Mouse (Mus musculus): Measurements from ENCODE around the gene Btbd16. TPM values are rescaled to one million over a fixed set of nuclear protein-coding genes. Genes with fewer than 3 reads are reported as not detected.

Btbd16 gene
- total RNA-seq, 2 experiments from 2014 or later = 0.18 TPM; not detected in 1

DNA sequence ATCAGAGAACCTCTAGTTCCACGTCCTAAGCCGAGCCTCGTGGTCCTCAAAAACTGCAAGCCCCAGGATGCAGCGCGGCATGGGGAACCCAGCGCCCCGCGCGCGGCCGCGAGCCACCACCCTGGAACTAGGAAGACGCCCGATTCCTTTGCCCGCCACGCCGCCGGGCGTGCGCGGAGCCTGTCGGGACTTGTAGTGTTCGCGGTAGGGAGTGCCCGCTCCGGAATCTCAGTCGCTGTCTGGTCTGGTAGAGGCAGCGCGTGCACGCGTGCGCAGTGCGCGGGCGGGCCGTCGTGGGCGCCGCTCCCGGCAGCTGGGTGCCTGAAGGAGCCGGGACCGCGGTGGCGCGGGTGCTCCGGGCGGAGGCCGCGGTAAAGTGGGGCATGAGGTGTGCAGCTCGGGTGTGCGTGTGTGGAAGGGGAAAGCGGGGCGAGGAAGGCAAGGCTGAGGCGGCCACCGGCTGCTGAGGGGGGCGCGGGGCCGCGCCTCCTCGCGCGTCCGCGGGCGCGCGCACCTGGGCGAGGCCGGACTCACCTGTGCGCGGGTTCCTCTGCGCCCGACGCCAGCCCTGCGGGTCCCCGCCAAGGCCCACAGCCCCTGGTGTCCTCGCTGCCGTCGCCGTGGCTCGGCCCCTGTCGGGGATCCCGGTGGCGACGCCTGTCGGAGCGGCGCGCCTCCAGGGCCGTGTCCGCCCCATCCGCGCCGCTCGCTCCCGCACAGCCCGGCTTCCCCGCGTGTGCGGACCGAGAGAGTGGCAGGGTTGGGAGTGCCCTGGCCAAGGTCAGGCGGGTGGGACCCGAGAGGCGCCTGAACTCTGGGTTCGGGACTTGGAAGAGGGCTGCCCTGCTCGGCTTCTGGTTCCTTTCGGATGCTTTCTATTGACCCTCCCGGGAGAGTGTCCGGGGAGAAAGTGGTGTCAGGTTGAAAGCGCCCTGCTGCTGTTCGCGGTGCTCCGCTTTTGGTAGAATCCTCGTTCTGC is 92.0 kb downstream of the Btbd16 start, which contains the start of gene Plekha1:
Plekha1 (plus strand) TSS at position 144 of the 979 bp plus-strand sequence.
- peak; percentile 97 for DNase-seq

DNA sequence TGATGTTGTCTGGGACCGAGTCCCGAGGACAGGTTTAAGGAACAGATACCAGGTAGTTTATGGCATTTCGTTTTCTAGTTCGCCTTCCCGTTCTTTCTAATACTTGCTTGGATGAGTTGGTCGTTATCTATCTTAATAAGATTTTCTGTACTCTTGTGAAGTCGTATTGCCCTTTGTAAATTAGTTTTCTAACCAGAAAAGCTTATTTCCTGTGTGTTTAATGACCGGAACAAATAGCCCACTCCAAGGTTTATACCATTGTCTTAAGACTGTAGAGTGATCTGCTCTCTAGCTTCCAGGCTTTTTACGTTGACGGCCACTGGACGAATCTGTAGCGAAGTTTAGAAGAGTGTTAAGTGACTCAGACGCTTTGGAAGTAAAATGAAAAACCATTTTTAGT is 92.8 kb downstream of the Btbd16 start:
- DNase-seq = no peak

DNA sequence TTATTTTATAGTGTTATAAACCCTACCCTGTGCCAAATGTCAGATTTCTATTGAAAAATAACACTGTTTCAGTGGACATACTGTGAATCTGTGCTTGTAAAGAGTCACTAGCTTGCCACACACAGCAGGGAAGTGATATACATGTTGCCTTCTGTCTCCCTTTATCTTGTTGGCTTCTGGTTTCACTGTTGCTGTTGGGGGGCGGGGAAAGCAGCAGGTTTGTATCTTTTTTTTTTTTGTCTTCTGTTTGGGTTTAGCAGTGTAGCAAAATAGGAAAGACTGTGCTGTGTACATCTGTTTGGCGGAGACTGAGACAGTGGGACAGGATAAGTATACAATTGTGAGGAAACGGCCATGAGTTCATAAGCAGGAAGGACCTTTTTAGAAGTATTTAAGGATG is 93.4 kb downstream of the Btbd16 start:
- no peak for DNase-seq

Other genes starting within 250 kb of the Btbd16 start
- gene Nsmce4a, start 201.0 kb upstream of the Btbd16 start, total RNA-seq (2021) = 10 to 100 TPM; 60.1 to 72.7 TPM
- gene Tacc2, start 196.6 kb upstream of the Btbd16 start, total RNA-seq (2021) = 10 to 100 TPM; 27.5 to 58.4 TPM
- gene Plekha1, start 91.7 kb downstream of the Btbd16 start, total RNA-seq (2021) = 10 to 100 TPM; 25.4 to 34.8 TPM
- 10 to 100 TPM; 76.1 to 89.5 TPM for gene Htra1, start 162.0 kb downstream of the Btbd16 start, total RNA-seq (2021)

Measured in adrenal gland, postnatal 10 days (tissue).